Mouse (Mus musculus) brain, embryonic 14.5 days (tissue): ENCODE data around the gene Calm3.

ENCODE experiments used
- CTCF ChIP-seq: fragments of 200-500 bp; IDR thresholded peaks from 2 replicates; pipeline ENCODE4 v1.5.1; 2012; ENCODE audit warnings: inconsistent platforms, mild to moderate bottlenecking, moderate library complexity, borderline replicate concordance; ENCODE audit not compliant: insufficient read depth, insufficient read length; ENCODE audit errors: extremely low read depth
- POLR2A ChIP-seq: fragments of 200-500 bp; IDR thresholded peaks from 2 replicates; pipeline ENCODE4 v1.6.1; 2012; ENCODE audit warnings: mild to moderate bottlenecking, inconsistent platforms, borderline replicate concordance; ENCODE audit not compliant: poor library complexity, insufficient read depth, insufficient read length, severe bottlenecking; ENCODE audit errors: extremely low read depth

DNA sequence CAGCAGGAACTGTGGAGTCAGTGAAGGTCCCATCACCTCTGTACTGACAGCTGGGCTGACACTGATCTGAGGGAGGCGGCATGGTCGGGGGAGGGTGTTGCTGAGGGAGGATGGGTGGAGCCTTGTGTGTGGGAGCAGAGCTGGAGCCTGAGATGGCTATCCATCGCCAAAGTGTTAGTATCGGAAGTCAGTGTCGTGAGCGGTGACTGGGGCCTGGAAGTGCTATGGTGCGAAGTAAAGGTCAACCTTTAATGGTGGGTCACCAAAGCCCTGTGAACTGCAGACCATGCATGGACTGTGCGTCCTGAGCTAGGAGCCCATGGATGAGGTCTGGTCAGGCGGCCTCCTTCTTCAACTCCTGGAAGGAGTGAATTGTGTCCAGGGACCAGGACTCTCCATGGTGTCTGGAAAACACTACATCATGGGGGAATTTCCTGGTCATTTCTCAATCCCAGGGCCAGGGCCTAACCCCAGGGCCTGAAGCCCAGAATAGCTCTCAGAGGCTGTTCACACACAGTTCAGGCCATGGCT, 18.4 kb downstream of the Calm3 start:
- no peak for TF ChIP-seq POLR2A
- TF ChIP-seq CTCF = no peak
